Mouse (Mus musculus) kidney, adult 2 months (tissue): ENCODE data around the gene Gm10382. TPM values are rescaled to one million over a fixed set of nuclear protein-coding genes. Genes with fewer than 3 reads are reported as not detected.
"Not testable (repeated sequence)": the region's sequence is repeated elsewhere in the genome, so short reads cannot be mapped to it uniquely, and the experiment has no call there.

ENCODE experiments used
- DNase-seq: peaks from one replicate; pipeline ENCODE4 v3.0.0; 2021
- H3K27ac ChIP-seq: fragments of 200-500 bp; 2 replicates; pipeline ENCODE4 v1.5.1; 2012; ENCODE audit warnings: low read depth, low read length, control low read depth, inconsistent platforms; ENCODE audit not compliant: insufficient read depth
- H3K27me3 ChIP-seq: fragments of 200-500 bp; replicated peaks from 2 replicates; pipeline ENCODE4 v1.6.1; 2012; ENCODE audit warnings: mild to moderate bottlenecking, moderate library complexity, low read length, inconsistent platforms; ENCODE audit not compliant: control insufficient read depth, insufficient read depth
- H3K36me3 ChIP-seq: fragments of 200-500 bp; 2 replicates; pipeline ENCODE4 v1.6.1; 2012; ENCODE audit warnings: mild to moderate bottlenecking, moderate library complexity, low read length, inconsistent platforms; ENCODE audit not compliant: control insufficient read depth, insufficient read depth
- H3K4me1 ChIP-seq: fragments of 200-500 bp; 2 replicates; pipeline ENCODE4 v1.6.1; 2011; ENCODE audit warnings: low read length; ENCODE audit not compliant: control insufficient read depth, insufficient read depth
- H3K4me3 ChIP-seq: fragments of 200-500 bp; 2 replicates; pipeline ENCODE4 v1.5.1; 2011; ENCODE audit warnings: mild to moderate bottlenecking, low read depth, low read length, control low read depth; ENCODE audit not compliant: insufficient read depth
- CTCF ChIP-seq: fragments of 200-500 bp; conservative IDR thresholded peaks from 2 replicates; pipeline ENCODE4 v1.5.1; 2011; ENCODE audit warnings: low read depth, mild to moderate bottlenecking, control low read depth, low read length, moderate library complexity, mixed read lengths; ENCODE audit not compliant: insufficient read depth, insufficient read length
- POLR2A ChIP-seq: fragments of 200-500 bp; IDR thresholded peaks from one replicate; pipeline ENCODE4 v1.6.1; 2011; ENCODE audit warnings: low read depth, low read length, control low read depth
- WGBS: fragments of 180-500 bp; shearing (Covaris S2); methylation state at CpG from one replicate; pipeline ENCODE4 v1.1.7; 2018; 5-methylcytosine and 5-hydroxymethylcytosine counted together
- polyA plus RNA-seq: library from polyadenylated mRNA; depleted of rRNA; stranded (reverse); fragments of >200 nt; gene quantifications from 2 replicates; pipeline ENCODE4 v1.2.3, GENCODE M21; 2012

Gene Gm10382
- polyA plus RNA-seq, 1 experiment = 0.33 TPM

DNA sequence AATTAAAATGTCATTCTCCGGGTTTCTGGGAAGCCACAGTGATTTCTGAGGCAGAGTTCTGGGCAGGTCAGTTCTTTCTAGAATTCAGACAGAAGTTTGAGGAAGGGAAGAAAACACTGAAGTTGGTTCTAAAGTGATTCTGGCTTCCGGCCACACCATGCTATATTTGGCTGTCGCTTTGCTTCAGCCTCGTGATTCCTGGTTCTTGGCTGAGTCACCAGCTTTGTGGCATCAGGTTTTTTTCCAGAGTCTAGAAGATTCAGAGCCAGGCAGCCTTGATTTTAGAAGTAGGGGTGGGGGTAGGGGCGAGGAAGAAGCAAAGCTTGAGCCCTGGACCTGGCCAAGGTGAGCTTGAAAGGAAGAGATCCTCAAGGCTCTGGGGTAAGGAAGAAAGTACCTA is 2.5 kb downstream of the Gm10382 start:
- Histone ChIP-seq H3K4me3 (no peak overlapping the region), H3K4me1 (peaks cover 30% of the 10 kb centered on the region; the same call in 1 of the 2 replicates), H3K27ac (peak overlapping the region; percentile 100), H3K27me3 (no peaks in the 10 kb centered on the region), H3K36me3 (peaks cover 6% of the 10 kb centered on the region; the same call in 1 of the 2 replicates)
- TF ChIP-seq POLR2A (no peak), CTCF (no peak)
- peak; percentile 95 for DNase-seq
- WGBS = 4% methylated on average over 5 of the region's 5 CpGs

DNA sequence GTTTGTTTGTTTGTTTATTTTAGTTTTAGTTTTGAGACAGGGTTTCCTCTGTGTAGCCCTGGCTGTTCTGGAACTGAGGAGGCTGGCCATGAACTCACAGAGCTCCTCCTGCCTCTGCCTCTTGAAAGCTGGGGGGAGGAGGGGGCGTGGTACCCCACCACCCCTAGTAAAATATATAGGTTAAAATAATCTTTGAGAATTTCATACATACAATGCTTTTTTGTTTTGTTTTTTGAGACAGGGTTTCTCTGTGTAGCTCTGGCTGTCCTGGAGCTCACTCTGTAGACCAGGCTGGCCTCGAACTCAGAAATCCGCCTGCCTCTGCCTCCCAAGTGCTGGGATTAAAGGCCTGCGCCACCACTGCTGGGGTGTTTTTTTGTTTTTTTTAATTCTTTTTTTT is 3.1 kb downstream of the Gm10382 start:
- peak; percentile 28 for DNase-seq
- H3K36me3 ChIP-seq, H3K4me3 ChIP-seq, H3K27me3 ChIP-seq: not testable (repeated sequence)
- Histone ChIP-seq H3K4me1 (peaks cover 30% of the 10 kb centered on the region; the same call in 1 of the 2 replicates), H3K27ac (peak overlapping the region; percentile 100)
- WGBS = 82% methylated on average over 4 of the region's 4 CpGs

DNA sequence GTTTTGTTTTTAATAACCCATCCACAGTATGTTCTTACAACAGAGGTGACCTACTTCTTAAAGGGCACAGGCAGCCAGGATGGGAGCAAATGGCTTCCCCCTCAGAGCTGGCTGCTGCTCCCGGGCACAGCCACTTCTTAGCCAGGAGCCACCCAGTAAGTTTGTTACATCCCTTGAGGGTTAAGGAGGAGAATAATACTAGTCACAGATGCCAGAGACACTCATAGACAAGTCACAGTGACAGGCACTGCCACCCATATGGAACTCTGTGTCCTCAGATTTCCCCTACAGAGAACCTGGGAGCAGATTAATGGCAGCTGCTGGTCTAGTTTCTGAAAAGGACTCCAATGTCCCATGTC is 3.5 kb downstream of the Gm10382 start:
- 6% methylated on average over 1 of the region's 1 CpGs for WGBS
- peaks cover 30% of the 10 kb centered on the region; the same call in 1 of the 2 replicates for H3K4me1 ChIP-seq
- H3K27ac ChIP-seq = peak overlapping the region; percentile 100
- TF ChIP-seq CTCF (no peak), POLR2A (no peak)
- DNase-seq = no peak
- H3K27me3 ChIP-seq = no peaks in the 10 kb centered on the region
- H3K4me3 ChIP-seq = peak overlapping the region; percentile 33; the same call in 1 of the 2 replicates
- H3K36me3 ChIP-seq = peaks cover 6% of the 10 kb centered on the region; the same call in 1 of the 2 replicates

DNA sequence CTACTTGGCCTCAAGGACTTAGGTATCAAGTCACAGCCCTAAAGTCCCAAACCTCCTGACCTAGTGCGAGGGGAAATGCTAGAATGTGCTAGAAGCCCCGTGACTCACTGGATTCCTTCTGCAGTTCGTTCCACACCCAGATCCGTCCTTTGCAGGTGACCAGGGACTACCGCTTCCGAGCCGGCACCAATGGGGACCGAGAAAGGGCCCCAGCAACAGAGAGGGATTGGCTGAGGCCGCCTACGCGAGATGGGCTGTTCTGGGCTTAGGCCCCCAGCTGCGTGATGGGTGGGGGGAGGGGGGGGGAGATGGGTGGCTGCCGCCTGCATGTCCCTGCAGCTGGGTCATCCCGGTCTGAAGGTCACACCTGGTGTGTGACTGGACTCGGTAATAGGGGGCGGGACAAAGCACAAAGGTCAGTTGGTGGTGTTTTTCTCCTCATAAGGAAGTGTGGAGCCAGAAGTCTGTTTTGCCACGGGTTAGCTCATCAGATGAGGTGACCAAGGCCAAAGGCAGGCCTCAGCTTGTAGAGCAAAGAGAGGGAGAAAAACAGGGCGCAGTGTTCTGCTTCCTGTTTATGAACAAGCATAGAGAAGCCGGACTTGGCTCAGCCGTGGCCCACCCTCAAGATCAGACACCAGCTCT is 4.0 kb downstream of the Gm10382 start:
- under 1% methylated on average over 20 of the region's 20 CpGs for WGBS
- no peaks in the 10 kb centered on the region for H3K27me3 ChIP-seq
- peak overlapping the region; percentile 33 for H3K4me3 ChIP-seq
- DNase-seq = peak; percentile 99
- TF ChIP-seq POLR2A (peak; percentile 50), CTCF (no peak)
- H3K27ac ChIP-seq = peak overlapping the region; percentile 100
- H3K36me3 ChIP-seq = peaks cover 6% of the 10 kb centered on the region; the same call in 1 of the 2 replicates
- peaks cover 30% of the 10 kb centered on the region; the same call in 1 of the 2 replicates for H3K4me1 ChIP-seq

DNA sequence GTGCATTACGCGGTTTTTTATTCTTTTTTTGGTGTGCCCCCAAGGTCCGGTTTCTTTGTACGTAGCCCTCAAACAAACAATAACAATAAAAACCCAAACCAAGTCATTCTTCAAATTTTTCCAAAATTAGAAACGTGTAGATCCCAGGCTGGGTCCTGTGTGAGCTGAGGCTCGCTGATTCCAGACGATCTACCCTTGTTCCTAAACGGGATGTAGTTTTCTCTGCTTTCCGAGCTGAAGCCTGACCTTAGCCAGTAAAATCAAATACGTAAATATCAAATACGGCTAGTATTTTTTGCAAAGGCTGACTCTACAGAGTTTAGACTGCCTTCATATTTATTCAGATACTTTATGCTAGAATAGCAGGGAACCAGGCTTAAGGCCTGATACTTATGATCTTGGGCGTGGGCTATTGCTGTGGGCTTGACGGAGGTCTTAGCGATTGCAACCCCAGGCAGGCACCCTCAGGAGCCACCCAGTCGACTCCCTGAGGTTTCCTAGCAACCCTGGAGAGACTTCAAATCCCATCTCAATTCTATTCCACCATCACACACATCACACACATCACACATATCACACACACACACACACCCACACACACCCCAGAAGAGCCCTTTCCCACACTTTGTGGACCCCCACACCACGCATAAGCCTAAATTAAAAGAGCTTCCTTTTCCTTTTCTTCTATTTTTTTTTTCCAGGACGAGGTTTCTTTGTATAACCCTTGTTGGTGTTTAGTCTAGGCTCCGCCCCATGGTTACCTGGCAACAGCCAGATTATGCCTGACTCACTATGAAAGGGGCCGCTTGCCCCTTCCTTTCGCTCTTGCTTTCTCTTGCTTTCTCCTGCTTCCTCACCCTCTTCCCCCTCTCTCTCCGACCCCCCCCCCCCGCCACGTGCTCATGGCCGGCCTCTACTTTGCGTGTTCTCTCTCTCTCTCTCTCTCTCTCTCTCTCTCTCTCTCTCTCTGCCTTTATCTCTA is 4.8 kb downstream of the Gm10382 start:
- Histone ChIP-seq H3K4me1 (peaks cover 30% of the 10 kb centered on the region; the same call in 1 of the 2 replicates), H3K4me3 (peak overlapping the region; percentile 33), H3K27me3 (no peaks in the 10 kb centered on the region), H3K36me3 (no peaks in the 10 kb centered on the region; the same call in 1 of the 2 replicates), H3K27ac (peak overlapping the region; percentile 100)
- peak; percentile 91 for DNase-seq
- 3% methylated on average over 23 of the region's 25 CpGs for WGBS
- TF ChIP-seq CTCF (no peak), POLR2A (no peak)

DNA sequence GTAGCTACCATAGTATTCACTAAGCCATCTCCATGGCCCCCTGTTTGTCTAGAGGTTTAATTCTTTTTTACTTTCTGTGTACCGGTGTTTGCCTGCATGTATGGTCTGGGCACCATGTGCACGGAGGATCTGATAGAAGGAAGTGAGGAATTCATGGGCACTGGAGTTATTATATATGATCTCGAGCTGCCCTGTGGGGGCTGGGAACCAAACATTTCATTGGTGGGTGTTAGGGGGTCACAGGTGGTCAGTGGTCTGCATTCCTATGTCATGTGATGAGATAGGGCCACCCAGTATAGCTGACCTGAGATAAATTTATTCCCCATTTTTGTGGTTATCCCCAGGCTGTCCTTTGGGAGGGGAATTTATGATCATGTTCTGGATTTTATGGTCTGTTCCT is 5.9 kb downstream of the Gm10382 start:
- TF ChIP-seq CTCF = no peak
- no peak for TF ChIP-seq POLR2A
- H3K4me3 ChIP-seq = no peak overlapping the region
- no peaks in the 10 kb centered on the region for H3K36me3 ChIP-seq
- DNase-seq = no peak
- H3K4me1 ChIP-seq = peaks cover 30% of the 10 kb centered on the region; the same call in 1 of the 2 replicates
- no peaks in the 10 kb centered on the region for H3K27me3 ChIP-seq
- WGBS = 68% methylated on average over 3 of the region's 3 CpGs
- H3K27ac ChIP-seq = peak overlapping the region; percentile 60

DNA sequence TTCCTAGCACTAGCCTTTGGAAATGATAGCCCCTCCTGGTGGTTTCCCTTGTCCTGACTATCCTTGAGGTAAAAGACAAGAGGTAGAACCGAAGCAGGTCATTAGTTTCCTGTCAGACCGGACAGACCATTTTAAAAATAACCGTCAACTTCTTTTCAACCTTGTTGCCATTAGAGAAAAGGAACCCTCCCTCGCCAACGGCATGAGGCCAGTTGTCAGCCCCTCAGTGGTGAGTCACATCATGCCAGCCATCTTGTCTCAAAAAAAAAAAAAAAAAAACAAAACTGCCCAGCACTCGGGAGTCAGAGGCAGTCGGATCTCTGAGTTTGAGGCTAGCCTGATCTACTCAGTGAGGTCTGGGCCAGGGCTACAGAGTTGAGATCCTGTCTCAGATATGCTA is 11.8 kb downstream of the Gm10382 start:
- WGBS = 38% methylated on average over 7 of the region's 7 CpGs
- no peaks in the 10 kb centered on the region for H3K36me3 ChIP-seq

More for the DNA sequence above, 11.8 kb downstream of the Gm10382 start:
- DNase-seq = peak; percentile 20
- peaks cover 7% of the 10 kb centered on the region; the same call in 1 of the 2 replicates for H3K4me1 ChIP-seq
- TF ChIP-seq CTCF (no peak), POLR2A (no peak)
- H3K27ac ChIP-seq = no peak overlapping the region
- no peaks in the 10 kb centered on the region for H3K27me3 ChIP-seq
- no peak overlapping the region for H3K4me3 ChIP-seq
